Mouse (Mus musculus) bone marrow macrophage, adult 2 months (primary cell): ENCODE measurements around the gene Snx10. TPM values are rescaled to one million over a fixed set of nuclear protein-coding genes. Genes with fewer than 3 reads are reported as not detected.

ENCODE experiments used
- H3K27ac ChIP-seq: 2 replicates; pipeline ENCODE4 v1.5.1; 2012; ENCODE audit warnings: low read depth, low read length; ENCODE audit not compliant: insufficient read depth
- H3K4me1 ChIP-seq: 2 replicates; pipeline ENCODE4 v1.6.1; 2012; ENCODE audit warnings: low read length; ENCODE audit not compliant: control insufficient read depth, insufficient read depth
- H3K4me3 ChIP-seq: 2 replicates; pipeline ENCODE4 v1.5.1; 2012; ENCODE audit warnings: mild to moderate bottlenecking, low read length, moderate library complexity; ENCODE audit not compliant: insufficient read depth
- CTCF ChIP-seq: IDR thresholded peaks from 2 replicates; pipeline ENCODE4 v1.5.1; 2012; ENCODE audit warnings: low read depth, mild to moderate bottlenecking, low read length, moderate library complexity
- POLR2A ChIP-seq: IDR thresholded peaks from 2 replicates; pipeline ENCODE4 v1.6.1; 2012; ENCODE audit warnings: mild to moderate bottlenecking, low read depth, low read length, borderline replicate concordance
- polyA plus RNA-seq: library from polyadenylated mRNA; stranded (reverse); fragments of >200 nt; gene quantifications from 2 replicates; pipeline ENCODE4 v1.2.4, GENCODE M21; 2012; ENCODE audit not compliant: missing spikeins, insufficient read depth, insufficient read length

Gene Snx10
- polyA plus RNA-seq, 1 experiment, result 101 TPM

- Histone ChIP-seq H3K4me3 (no peak overlapping the region), H3K4me1 (peaks cover 11% of the 10 kb centered on the region), H3K27ac (no peak overlapping the region)
- TF ChIP-seq POLR2A, result no peak
- no peak for TF ChIP-seq CTCF
Observed at GRCm38 (mm10) chr6:51505671-51506070, 18.0 kb upstream of the Snx10 start.

- H3K27ac ChIP-seq, result no peak overlapping the region
- no peak for TF ChIP-seq POLR2A
- TF ChIP-seq CTCF, result no peak
- no peak overlapping the region for H3K4me3 ChIP-seq
- H3K4me1 ChIP-seq, result peaks cover 14% of the 10 kb centered on the region
Observed at GRCm38 (mm10) chr6:51507556-51507955, 16.1 kb upstream of the Snx10 start.

- H3K4me3 ChIP-seq, result peak overlapping the region; percentile 17; the same call in 1 of the 2 replicates
- TF ChIP-seq CTCF (0 out of 2 replicates have a peak, but pooled peaks have one; percentile 13), POLR2A (no peak)
- peaks cover 14% of the 10 kb centered on the region for H3K4me1 ChIP-seq
- no peak overlapping the region for H3K27ac ChIP-seq
Observed at GRCm38 (mm10) chr6:51508750-51509648, 14.7 kb upstream of the Snx10 start.

- Histone ChIP-seq H3K27ac (no peak overlapping the region), H3K4me3 (no peak overlapping the region), H3K4me1 (peaks cover 14% of the 10 kb centered on the region)
- TF ChIP-seq CTCF (peak; percentile 63), POLR2A (no peak)
Observed at GRCm38 (mm10) chr6:51510094-51510493, 13.6 kb upstream of the Snx10 start.

GRCm38 (mm10) chr6:51510946-51511345 lies 12.8 kb upstream of the Snx10 start:
- Histone ChIP-seq H3K27ac (no peak overlapping the region), H3K4me3 (no peak overlapping the region), H3K4me1 (peaks cover 11% of the 10 kb centered on the region)
- TF ChIP-seq CTCF (no peak), POLR2A (no peak)

- no peak overlapping the region for H3K4me3 ChIP-seq
- H3K4me1 ChIP-seq, result peaks cover 8% of the 10 kb centered on the region; the same call in 1 of the 2 replicates
- TF ChIP-seq CTCF, result no peak
- TF ChIP-seq POLR2A, result no peak
- no peak overlapping the region for H3K27ac ChIP-seq
Observed at GRCm38 (mm10) chr6:51513745-51514144, 10.0 kb upstream of the Snx10 start.

- Histone ChIP-seq H3K4me3 (no peak overlapping the region), H3K27ac (no peak overlapping the region), H3K4me1 (peaks cover 6% of the 10 kb centered on the region; the same call in 1 of the 2 replicates)
- no peak for TF ChIP-seq POLR2A
- TF ChIP-seq CTCF, result no peak
Observed at GRCm38 (mm10) chr6:51514860-51515259, 8.8 kb upstream of the Snx10 start.

GRCm38 (mm10) chr6:51523310-51523709 lies 391 bp upstream of the Snx10 start:
- peak overlapping the region; percentile 77 for H3K4me3 ChIP-seq
- no peak for TF ChIP-seq POLR2A
- TF ChIP-seq CTCF, result no peak

GRCm38 (mm10) chr6:51524321-51524931 lies 725 bp downstream of the Snx10 start:
- peaks cover 23% of the 10 kb centered on the region for H3K4me1 ChIP-seq
- peak overlapping the region; percentile 69 for H3K27ac ChIP-seq
- peak overlapping the region; percentile 77 for H3K4me3 ChIP-seq
- TF ChIP-seq CTCF (no peak), POLR2A (no peak)

More at GRCm38 (mm10) chr6:51523310-51523709, 391 bp upstream of the Snx10 start:
- Histone ChIP-seq H3K4me1 (peaks cover 17% of the 10 kb centered on the region), H3K27ac (no peak overlapping the region)

- H3K4me1 ChIP-seq, result peaks cover 29% of the 10 kb centered on the region
- H3K27ac ChIP-seq, result peak overlapping the region; percentile 69
- TF ChIP-seq POLR2A (no peak), CTCF (no peak)
- H3K4me3 ChIP-seq, result peak overlapping the region; percentile 77
Observed at GRCm38 (mm10) chr6:51525001-51525400, 1.3 kb downstream of the Snx10 start.
